Mouse (Mus musculus) thymus, adult 2 months (tissue): ENCODE results near the gene Nampt.

ENCODE experiments used
- CTCF ChIP-seq: fragments of 200-500 bp; IDR thresholded peaks from 2 replicates; pipeline ENCODE4 v1.5.1; 2012; ENCODE audit warnings: mild to moderate bottlenecking, control low read depth, low read length, moderate library complexity, borderline replicate concordance; ENCODE audit not compliant: control insufficient read depth, poor library complexity, insufficient read depth; ENCODE audit errors: extremely low read depth
- POLR2A ChIP-seq: fragments of 200-500 bp; IDR thresholded peaks from 2 replicates; pipeline ENCODE4 v1.6.1; 2012; ENCODE audit warnings: mild to moderate bottlenecking, low read length, control low read depth, moderate library complexity; ENCODE audit not compliant: control insufficient read depth, poor library complexity, insufficient read depth; ENCODE audit errors: extremely low read depth

- no peak for TF ChIP-seq POLR2A
- no peak for TF ChIP-seq CTCF
Observed at GRCm38 (mm10) chr12:32819416-32819815, at the start of gene Nampt.
